Mouse (Mus musculus) ES-Bruce4 (cell line): ENCODE measurements around the gene Glyctk.

Experiments used
- CTCF ChIP-seq: IDR thresholded peaks from one replicate; pipeline ENCODE4 v1.8.1; 2011; ENCODE audit warnings: low read depth, low read length
- POLR2A ChIP-seq: IDR thresholded peaks from one replicate; pipeline ENCODE4 v1.8.1; 2011; ENCODE audit warnings: low read length; ENCODE audit not compliant: insufficient read depth

GRCm38 (mm10) chr9:106147281-106147680, 10.7 kb downstream of the Glyctk start:
- TF ChIP-seq POLR2A = no peak
- no peak for TF ChIP-seq CTCF
